Mouse (Mus musculus) midbrain, embryonic 14.5 days (tissue): ENCODE results near the gene Plekhm2. TPM values are rescaled to one million over a fixed set of nuclear protein-coding genes. Genes with fewer than 3 reads are reported as not detected.

Source experiments
- ATAC-seq: fragments of 200-750 bp; cut with Nextera tagmentation; 2 replicates; pipeline ENCODE4 v1.8.0; 2017; ENCODE audit warnings: moderate number of reproducible peaks, moderate library complexity; ENCODE audit not compliant: low FRiP score, low TSS enrichment
- DNase-seq: peaks from one replicate; pipeline ENCODE4 v3.0.0-alpha.2; 2015
- H3K27ac ChIP-seq: fragments of 300-500 bp; sonication (generic); replicated peaks from 2 replicates; pipeline ENCODE4 v1.5.1; 2014; ENCODE audit warnings: mild to moderate bottlenecking, low read depth, low read length, moderate library complexity
- H3K27me3 ChIP-seq: fragments of 300-500 bp; sonication (generic); 2 replicates; pipeline ENCODE4 v1.6.1; 2014; ENCODE audit warnings: low read length, control low read depth, mixed read lengths; ENCODE audit not compliant: control insufficient read depth, insufficient read depth
- H3K36me3 ChIP-seq: fragments of 300-500 bp; sonication (generic); 2 replicates; pipeline ENCODE4 v1.6.1; 2014; ENCODE audit warnings: low read length, control low read depth; ENCODE audit not compliant: control insufficient read depth, insufficient read depth
- H3K4me1 ChIP-seq: fragments of 300-500 bp; sonication (generic); 2 replicates; pipeline ENCODE4 v1.6.1; 2014; ENCODE audit warnings: mild to moderate bottlenecking, antibody characterized with exemption, low read length, control low read depth; ENCODE audit not compliant: control insufficient read depth, insufficient read depth
- H3K4me2 ChIP-seq: fragments of 300-500 bp; sonication (generic); 2 replicates; pipeline ENCODE4 v1.6.1; 2014; ENCODE audit warnings: mild to moderate bottlenecking, low read length, moderate library complexity
- H3K4me3 ChIP-seq: fragments of 300-500 bp; sonication (generic); replicated peaks from 2 replicates; pipeline ENCODE4 v1.5.1; 2014; ENCODE audit warnings: low read depth, low read length
- H3K9ac ChIP-seq: fragments of 300-500 bp; sonication (generic); replicated peaks from 2 replicates; pipeline ENCODE4 v1.6.1; 2014; ENCODE audit warnings: mild to moderate bottlenecking, low read length, moderate library complexity
- H3K9me3 ChIP-seq: fragments of 300-500 bp; sonication (generic); 2 replicates; pipeline ENCODE4 v1.6.1; 2016; ENCODE audit warnings: low read length, control low read depth, mixed read lengths; ENCODE audit not compliant: control insufficient read depth
- WGBS: fragments of 180-500 bp; shearing (Covaris S2); extraction: QIAGEN DNeasy Blood & Tissue Kit; methylation state at CpG from one replicate; pipeline ENCODE4 v1.1.7; 2014; 5-methylcytosine and 5-hydroxymethylcytosine counted together
- polyA plus RNA-seq: library from polyadenylated mRNA; unstranded; fragments of >200 nt; fragmentation: Nextera tagmentation; extraction: Ambion mirVana; gene quantifications from 2 replicates; pipeline ENCODE4 v1.2.1, GENCODE M21; 2014

Gene Plekhm2
- polyA plus RNA-seq, 1 experiment from 2014 or later, result 5.1 TPM

- no peak for ATAC-seq
- Histone ChIP-seq H3K9me3 (no peaks in the 10 kb centered on the region), H3K36me3 (peaks cover 21% of the 10 kb centered on the region), H3K4me1 (no peaks in the 10 kb centered on the region), H3K27me3 (no peaks in the 10 kb centered on the region), H3K9ac (no peak overlapping the region), H3K27ac (no peak overlapping the region), H3K4me2 (no peak overlapping the region), H3K4me3 (no peak overlapping the region)
- 93% methylated on average over 11 of the region's 11 CpGs for WGBS
- no peak for DNase-seq
Observed at GRCm38 (mm10) chr4:141623037-141623436, 41.7 kb downstream of the Plekhm2 start.

- no peak overlapping the region for H3K27ac ChIP-seq
- ATAC-seq (no peak), DNase-seq (no peak)
- WGBS, result 86% methylated on average over 5 of the region's 5 CpGs
- H3K9ac ChIP-seq, result no peak overlapping the region
- peaks cover 4% of the 10 kb centered on the region; the same call in 1 of the 2 replicates for H3K4me1 ChIP-seq
- H3K4me3 ChIP-seq, result no peak overlapping the region
- no peaks in the 10 kb centered on the region for H3K27me3 ChIP-seq
- no peaks in the 10 kb centered on the region for H3K9me3 ChIP-seq
- no peak overlapping the region for H3K4me2 ChIP-seq
- H3K36me3 ChIP-seq, result peaks cover 17% of the 10 kb centered on the region
Observed at GRCm38 (mm10) chr4:141622580-141622979, 42.1 kb downstream of the Plekhm2 start.

DNA sequence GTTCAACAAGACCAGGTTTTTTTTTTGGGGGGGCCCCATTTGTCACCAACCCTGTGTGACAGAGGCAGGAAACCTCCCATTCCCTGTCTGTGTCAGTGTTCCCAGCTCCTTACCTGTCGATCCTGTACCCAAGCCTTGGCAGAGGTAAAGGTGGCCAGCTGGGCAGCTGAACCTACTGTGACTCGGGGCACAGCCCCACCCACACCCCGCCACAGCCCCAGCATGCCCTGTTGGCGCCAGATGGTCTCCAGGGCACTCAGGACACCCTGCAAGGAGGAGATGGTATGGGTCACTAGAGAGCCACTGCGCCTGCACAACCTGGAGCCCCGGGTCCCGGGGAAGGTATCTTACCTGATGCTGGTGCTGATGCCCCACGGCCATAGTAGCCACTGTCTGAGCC is 42.6 kb downstream of the Plekhm2 start:
- H3K4me1 ChIP-seq, result peaks cover 5% of the 10 kb centered on the region; the same call in 1 of the 2 replicates
- no peak overlapping the region for H3K4me2 ChIP-seq
- 84% methylated on average over 8 of the region's 8 CpGs for WGBS
- no peak for ATAC-seq
- H3K4me3 ChIP-seq, result no peak overlapping the region
- no peak overlapping the region for H3K27ac ChIP-seq
- H3K9ac ChIP-seq, result no peak overlapping the region
- H3K9me3 ChIP-seq, result no peaks in the 10 kb centered on the region
- DNase-seq, result no peak
- no peaks in the 10 kb centered on the region for H3K27me3 ChIP-seq
- H3K36me3 ChIP-seq, result peaks cover 13% of the 10 kb centered on the region

DNA sequence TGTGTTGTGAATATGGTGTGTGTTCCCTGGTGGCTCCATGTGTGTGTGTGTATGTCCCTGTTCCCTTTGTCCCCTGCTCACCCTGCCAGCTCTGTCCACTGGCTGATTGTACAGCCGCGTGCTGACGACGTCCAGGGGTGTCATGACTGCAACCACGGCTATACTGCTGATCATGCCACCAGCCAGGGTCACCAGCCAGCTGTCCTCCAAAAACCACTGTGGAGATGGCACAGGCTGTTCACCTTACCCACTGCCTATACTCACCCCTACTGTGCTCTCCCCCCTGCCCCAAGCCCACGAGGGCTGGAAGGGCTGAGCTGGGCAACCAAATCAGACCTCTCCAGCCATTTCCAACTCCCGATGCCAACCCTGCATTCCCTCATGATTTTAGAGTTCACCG is 43.4 kb downstream of the Plekhm2 start:
- ATAC-seq, result no peak
- H3K36me3 ChIP-seq, result peaks cover 7% of the 10 kb centered on the region
- no peaks in the 10 kb centered on the region for H3K9me3 ChIP-seq
- peaks cover 5% of the 10 kb centered on the region; the same call in 1 of the 2 replicates for H3K4me1 ChIP-seq
- H3K27ac ChIP-seq, result no peak overlapping the region
- 82% methylated on average over 8 of the region's 8 CpGs for WGBS
- H3K9ac ChIP-seq, result no peak overlapping the region
- no peak for DNase-seq
- H3K27me3 ChIP-seq, result no peaks in the 10 kb centered on the region
- no peak overlapping the region for H3K4me3 ChIP-seq
- no peak overlapping the region for H3K4me2 ChIP-seq

DNA sequence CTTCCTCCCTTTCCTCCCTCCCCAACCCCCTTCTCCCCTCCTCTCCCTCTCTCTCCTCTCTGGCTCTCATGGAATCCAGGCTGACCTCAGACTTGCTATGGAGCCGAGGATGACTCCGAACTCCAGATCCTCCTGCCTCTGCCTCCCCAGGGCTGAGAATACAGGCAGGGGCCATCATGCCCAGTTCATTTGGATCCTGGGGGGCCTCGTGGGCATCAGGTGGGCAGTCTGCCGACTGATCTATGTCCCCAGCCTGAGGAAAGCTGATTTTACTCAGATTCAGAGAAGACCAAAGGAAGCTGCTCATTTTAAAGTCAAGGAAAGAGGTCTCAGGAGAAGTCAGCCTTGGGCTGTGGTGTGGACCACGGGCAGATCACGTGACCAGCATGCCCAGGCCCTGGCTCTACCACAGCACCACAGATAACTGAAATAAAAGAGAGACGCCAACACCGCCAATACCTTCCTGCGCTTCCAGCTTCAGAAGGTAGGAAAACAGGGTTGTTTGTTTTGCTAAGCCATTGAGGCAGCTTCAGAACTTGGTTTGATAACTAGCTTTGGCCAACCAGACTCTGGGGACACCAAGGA is 45.3 kb downstream of the Plekhm2 start:
- ATAC-seq, result no peak
- H3K4me3 ChIP-seq, result no peak overlapping the region
- H3K9ac ChIP-seq, result no peak overlapping the region
- no peak overlapping the region for H3K4me2 ChIP-seq
- no peaks in the 10 kb centered on the region for H3K9me3 ChIP-seq
- no peak for DNase-seq
- 78% methylated on average over 9 of the region's 9 CpGs for WGBS
- H3K27ac ChIP-seq, result no peak overlapping the region
- no peaks in the 10 kb centered on the region for H3K27me3 ChIP-seq
- H3K4me1 ChIP-seq, result peaks cover 5% of the 10 kb centered on the region; the same call in 1 of the 2 replicates
- no peaks in the 10 kb centered on the region for H3K36me3 ChIP-seq

GRCm38 (mm10) chr4:141618565-141619243 is 46.0 kb downstream of the Plekhm2 start, which contains the start of gene Tmem82:
Gene Tmem82 (minus strand): TSS chr4:141618633.
- DNase-seq (peak; percentile 67), ATAC-seq (no peak)
- Histone ChIP-seq H3K9me3 (no peaks in the 10 kb centered on the region), H3K4me1 (peaks cover 5% of the 10 kb centered on the region; the same call in 1 of the 2 replicates), H3K36me3 (no peaks in the 10 kb centered on the region), H3K4me3 (no peak within 1 kb of the TSS), H3K9ac (no peak within 1 kb of the TSS), H3K27ac (no peak within 1 kb of the TSS), H3K4me2 (peak within 1 kb of the TSS; percentile 35), H3K27me3 (no peaks in the 10 kb centered on the region)
- WGBS, result 28% methylated on average over 20 of the region's 20 CpGs

DNA sequence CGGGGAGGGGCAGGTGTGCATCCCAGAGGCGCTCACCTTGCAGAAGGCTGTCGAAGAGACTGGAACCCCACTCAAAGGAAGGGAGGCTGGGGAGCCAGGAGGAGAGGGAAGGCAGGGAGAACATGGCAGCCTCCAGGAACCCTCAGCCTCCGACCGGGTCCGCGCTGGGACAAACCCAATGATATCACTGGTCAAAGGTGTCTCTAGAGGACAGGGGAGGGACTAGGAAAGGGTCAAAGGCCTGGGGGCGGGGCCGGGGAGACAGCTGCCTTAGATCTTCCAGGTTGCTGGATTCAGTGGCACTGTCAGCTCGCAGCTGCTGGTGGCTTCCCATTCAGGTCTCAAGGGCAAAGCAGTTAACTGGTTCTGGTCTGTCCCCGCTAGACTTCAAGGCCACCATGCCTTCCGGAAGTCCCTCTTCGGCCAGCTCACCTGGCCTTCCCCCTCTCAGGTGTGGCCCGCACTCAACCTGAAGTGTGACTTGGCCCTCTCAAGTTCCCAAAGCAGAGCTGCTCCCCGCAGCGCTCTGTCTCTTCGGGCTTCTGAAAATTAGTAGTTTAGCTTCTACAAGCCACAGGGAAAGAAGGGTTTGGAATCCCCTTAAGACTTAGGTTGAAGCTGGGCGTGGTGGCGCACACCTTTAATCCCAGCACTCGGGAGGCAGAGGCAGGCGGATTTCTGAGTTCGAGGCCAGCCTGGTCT is 46.7 kb downstream of the Plekhm2 start:
- H3K9me3 ChIP-seq, result no peaks in the 10 kb centered on the region
- peak; percentile 19 for DNase-seq
- H3K4me3 ChIP-seq, result no peak overlapping the region
- H3K4me1 ChIP-seq, result peaks cover 5% of the 10 kb centered on the region; the same call in 1 of the 2 replicates
- no peak for ATAC-seq
- WGBS, result 15% methylated on average over 20 of the region's 22 CpGs
- H3K4me2 ChIP-seq, result peak overlapping the region; percentile 35
- no peaks in the 10 kb centered on the region for H3K36me3 ChIP-seq
- H3K27ac ChIP-seq, result no peak overlapping the region
- H3K27me3 ChIP-seq, result no peaks in the 10 kb centered on the region
- no peak overlapping the region for H3K9ac ChIP-seq

- WGBS, result 5% methylated on average over 20 of the region's 20 CpGs
- no peaks in the 10 kb centered on the region for H3K9me3 ChIP-seq
- peak overlapping the region; percentile 35 for H3K4me2 ChIP-seq
- peak; percentile 67 for DNase-seq
- H3K27me3 ChIP-seq, result no peaks in the 10 kb centered on the region
- H3K27ac ChIP-seq, result no peak overlapping the region
- no peak overlapping the region for H3K4me3 ChIP-seq
- H3K4me1 ChIP-seq, result peaks cover 5% of the 10 kb centered on the region; the same call in 1 of the 2 replicates
- no peak overlapping the region for H3K9ac ChIP-seq
- ATAC-seq, result no peak
- H3K36me3 ChIP-seq, result no peaks in the 10 kb centered on the region
Observed at GRCm38 (mm10) chr4:141617299-141617698, 47.4 kb downstream of the Plekhm2 start.
